Mouse (Mus musculus): ENCODE results near the gene Ibtk. TPM values are rescaled to one million over a fixed set of nuclear protein-coding genes. Genes with fewer than 3 reads are reported as not detected.
"Not testable (repeated sequence)": the region's sequence is repeated elsewhere in the genome, so short reads cannot be mapped to it uniquely, and the experiment has no call there.

Ibtk gene
- polyA plus RNA-seq (2015; fragmentation: Nextera tagmentation; extraction: Ambion mirVana) = 31.5 and 33.6 TPM in 2 replicates

DNA sequence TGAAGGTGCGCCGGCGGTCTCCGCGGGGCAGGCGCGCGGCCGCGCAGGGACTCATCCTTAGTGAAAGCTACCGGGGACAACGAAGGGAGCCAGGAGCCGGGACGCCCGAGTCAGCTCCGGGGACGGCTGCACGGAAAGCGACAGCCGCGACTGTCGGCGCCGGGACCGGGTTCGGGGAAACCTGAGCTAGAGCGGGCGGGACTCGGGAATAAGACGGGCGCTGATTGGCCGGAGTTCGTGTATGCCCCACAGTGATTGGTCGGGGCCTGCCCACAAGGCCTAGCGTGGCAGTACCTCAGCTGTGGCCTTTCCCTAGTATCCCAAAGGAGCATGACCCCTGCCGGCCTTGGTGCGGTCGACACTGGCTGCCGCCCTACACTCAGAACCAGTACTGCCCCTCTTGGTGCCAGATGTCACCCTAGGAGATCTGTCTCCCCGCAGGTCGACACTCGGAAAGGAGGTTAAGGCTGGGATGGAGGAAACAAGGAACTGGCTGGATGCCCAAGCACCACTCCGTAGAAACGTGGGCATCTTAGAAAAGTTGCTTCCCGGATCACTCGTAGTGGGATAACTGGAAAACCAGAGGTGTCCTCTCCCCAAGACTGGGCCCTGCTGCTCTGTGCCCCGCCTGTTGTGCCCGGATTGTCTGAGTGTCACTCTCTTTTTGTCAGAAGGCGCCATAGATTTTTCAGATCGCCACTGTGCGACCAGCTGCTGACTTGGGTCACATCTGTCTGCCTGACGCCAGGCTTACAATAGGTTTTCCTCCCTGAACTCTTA is at the start of gene Ibtk:
Gene Ibtk, minus strand, starts transcription at position 193 of the 780 bp plus-strand sequence.
- H3K4me2 ChIP-seq (ENCODE audit: low read depth, low read length) = peak within 1 kb of the TSS; percentile 83
- no peaks in the 10 kb centered on the region for H3K27me3 ChIP-seq (ENCODE audit: control insufficient read depth, insufficient read depth, low read length)
- WGBS = 1% methylated on average over 52 of the region's 52 CpGs
- H3K4me3 ChIP-seq (replicated peaks; ENCODE audit: low read length) = peak within 1 kb of the TSS; percentile 96
- no peaks in the 10 kb centered on the region for H3K36me3 ChIP-seq (ENCODE audit: control insufficient read depth, insufficient read depth, low read length)
- H3K9ac ChIP-seq (ENCODE audit: low read length) = peak within 1 kb of the TSS; percentile 98
- H3K9me3 ChIP-seq (replicated peaks; ENCODE audit: control insufficient read depth, low read length) = no peaks in the 10 kb centered on the region
- peak within 1 kb of the TSS; percentile 99 for H3K27ac ChIP-seq (ENCODE audit: low read length)
- ATAC-seq (ENCODE audit: insufficient read depth, low FRiP score) = peak; percentile 99
- peaks cover 16% of the 10 kb centered on the region for H3K4me1 ChIP-seq (ENCODE audit: control insufficient read depth, insufficient read depth, low read length)

DNA sequence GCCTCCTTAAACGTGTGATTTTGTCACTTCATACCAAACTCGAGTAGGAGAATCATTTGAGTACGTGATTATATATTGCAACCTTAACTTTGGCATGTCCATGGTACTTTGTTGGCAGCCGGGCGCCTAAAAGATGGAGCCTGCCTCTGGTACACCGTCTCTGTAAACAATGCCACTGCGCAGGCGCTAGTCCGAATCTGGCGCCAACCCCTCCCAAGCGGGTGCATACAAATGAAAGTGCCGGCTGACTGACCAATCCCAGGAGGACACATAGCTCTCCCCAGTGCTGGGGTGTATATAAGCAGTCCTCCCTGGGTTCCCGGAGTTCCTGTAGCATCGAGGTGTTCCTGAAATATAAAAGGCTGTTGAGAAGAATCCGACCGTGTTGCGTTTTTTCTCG is 42.4 kb upstream of the Ibtk start:
- H3K27ac ChIP-seq (ENCODE audit: low read length); H3K9me3 ChIP-seq (replicated peaks; ENCODE audit: control insufficient read depth, low read length); ATAC-seq (ENCODE audit: insufficient read depth, low FRiP score); H3K9ac ChIP-seq (ENCODE audit: low read length); H3K27me3 ChIP-seq (ENCODE audit: control insufficient read depth, insufficient read depth, low read length); H3K36me3 ChIP-seq (ENCODE audit: control insufficient read depth, insufficient read depth, low read length); H3K4me1 ChIP-seq (ENCODE audit: control insufficient read depth, insufficient read depth, low read length); H3K4me3 ChIP-seq (replicated peaks; ENCODE audit: low read length); H3K4me2 ChIP-seq (ENCODE audit: low read depth, low read length): not testable (repeated sequence)
- 91% methylated on average over 18 of the region's 18 CpGs for WGBS

DNA sequence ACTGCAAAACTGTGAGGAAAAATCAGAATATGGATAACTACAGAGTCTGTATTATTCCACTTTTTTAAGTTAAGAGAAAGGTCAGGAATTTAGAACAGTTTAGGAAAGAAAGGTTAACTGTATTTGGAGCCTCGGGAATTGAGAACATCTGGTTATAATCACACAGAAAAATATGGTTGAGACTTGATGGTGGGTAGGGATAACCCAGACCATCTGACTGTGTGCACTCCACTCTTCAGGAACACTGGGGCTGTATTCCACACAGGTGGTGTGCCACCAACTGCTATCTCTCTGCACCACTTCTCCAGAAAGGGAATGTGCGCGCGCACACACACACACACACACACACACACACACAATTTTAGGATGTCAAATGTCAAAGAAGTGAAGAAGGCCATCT is 31.1 kb upstream of the Ibtk start:
- no peak overlapping the region for H3K4me3 ChIP-seq (replicated peaks; ENCODE audit: low read length)
- H3K27ac ChIP-seq (ENCODE audit: low read length) = no peak overlapping the region
- H3K27me3 ChIP-seq (ENCODE audit: control insufficient read depth, insufficient read depth, low read length) = no peaks in the 10 kb centered on the region; the same call in 1 of the 2 replicates
- no peak overlapping the region for H3K4me2 ChIP-seq (ENCODE audit: low read depth, low read length)
- no peaks in the 10 kb centered on the region for H3K4me1 ChIP-seq (ENCODE audit: control insufficient read depth, insufficient read depth, low read length)
- no peaks in the 10 kb centered on the region for H3K36me3 ChIP-seq (ENCODE audit: control insufficient read depth, insufficient read depth, low read length)
- no peak overlapping the region for H3K9ac ChIP-seq (ENCODE audit: low read length)
- no peak for ATAC-seq (ENCODE audit: insufficient read depth, low FRiP score)
- H3K9me3 ChIP-seq (replicated peaks; ENCODE audit: control insufficient read depth, low read length) = no peaks in the 10 kb centered on the region
- 83% methylated on average over 4 of the region's 4 CpGs for WGBS

DNA sequence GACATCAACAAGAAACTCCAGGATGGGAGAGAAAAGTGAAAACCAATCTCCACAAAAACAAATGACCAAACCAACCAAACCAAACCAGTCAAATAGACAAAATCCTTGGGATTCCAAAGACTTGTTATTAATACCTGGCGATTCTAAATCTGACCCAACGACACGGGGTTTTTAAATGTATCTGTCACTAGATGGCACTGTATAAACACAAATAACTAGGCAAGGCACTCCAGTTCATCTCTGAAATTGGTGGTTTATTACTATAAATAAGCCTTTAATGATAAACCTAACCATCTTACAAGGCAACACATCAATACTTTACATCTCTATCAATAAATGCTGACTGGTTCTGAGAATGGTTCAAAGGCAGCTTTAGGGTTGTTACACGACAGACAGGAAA is 30.3 kb upstream of the Ibtk start:
- Histone ChIP-seq H3K9ac (ENCODE audit: low read length) (no peak overlapping the region), H3K4me2 (ENCODE audit: low read depth, low read length) (no peak overlapping the region), H3K4me3 (replicated peaks; ENCODE audit: low read length) (no peak overlapping the region), H3K36me3 (ENCODE audit: control insufficient read depth, insufficient read depth, low read length) (no peaks in the 10 kb centered on the region), H3K27ac (ENCODE audit: low read length) (no peak overlapping the region), H3K4me1 (ENCODE audit: control insufficient read depth, insufficient read depth, low read length) (no peaks in the 10 kb centered on the region), H3K27me3 (ENCODE audit: control insufficient read depth, insufficient read depth, low read length) (no peaks in the 10 kb centered on the region; the same call in 1 of the 2 replicates), H3K9me3 (replicated peaks; ENCODE audit: control insufficient read depth, low read length) (no peaks in the 10 kb centered on the region)
- no peak for ATAC-seq (ENCODE audit: insufficient read depth, low FRiP score)
- 17% methylated on average over 4 of the region's 4 CpGs for WGBS

DNA sequence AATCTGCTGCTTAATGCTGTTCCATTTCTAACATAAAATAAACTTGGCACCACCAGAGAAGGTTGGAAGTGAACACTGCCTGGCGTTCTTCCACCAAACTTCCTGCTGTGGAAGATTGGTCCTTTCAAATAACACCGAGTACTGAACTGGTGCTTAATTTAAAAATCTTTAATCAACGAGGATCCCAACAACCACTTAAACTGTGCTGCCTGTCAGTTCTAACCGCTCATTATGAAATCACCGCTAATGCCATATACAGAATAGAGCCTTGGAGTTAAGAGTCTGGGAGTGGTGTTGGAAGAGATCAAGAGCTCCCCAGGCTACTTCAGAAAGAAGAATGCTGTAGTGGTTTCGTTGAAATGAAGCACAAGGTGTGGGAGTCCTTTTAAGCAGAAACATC is 28.4 kb upstream of the Ibtk start:
- no peaks in the 10 kb centered on the region for H3K36me3 ChIP-seq (ENCODE audit: control insufficient read depth, insufficient read depth, low read length)
- no peak overlapping the region for H3K4me3 ChIP-seq (replicated peaks; ENCODE audit: low read length)
- no peaks in the 10 kb centered on the region for H3K4me1 ChIP-seq (ENCODE audit: control insufficient read depth, insufficient read depth, low read length)
- H3K9ac ChIP-seq (ENCODE audit: low read length) = no peak overlapping the region
- no peak for ATAC-seq (ENCODE audit: insufficient read depth, low FRiP score)
- no peaks in the 10 kb centered on the region for H3K9me3 ChIP-seq (replicated peaks; ENCODE audit: control insufficient read depth, low read length)
- H3K27ac ChIP-seq (ENCODE audit: low read length) = no peak overlapping the region
- H3K27me3 ChIP-seq (ENCODE audit: control insufficient read depth, insufficient read depth, low read length) = no peaks in the 10 kb centered on the region; the same call in 1 of the 2 replicates
- H3K4me2 ChIP-seq (ENCODE audit: low read depth, low read length) = no peak overlapping the region
- WGBS = 53% methylated on average over 6 of the region's 6 CpGs

- Histone ChIP-seq H3K36me3 (ENCODE audit: control insufficient read depth, insufficient read depth, low read length) (no peaks in the 10 kb centered on the region), H3K9me3 (replicated peaks; ENCODE audit: control insufficient read depth, low read length) (no peaks in the 10 kb centered on the region), H3K4me1 (ENCODE audit: control insufficient read depth, insufficient read depth, low read length) (peaks cover 4% of the 10 kb centered on the region; the same call in 1 of the 2 replicates), H3K4me3 (replicated peaks; ENCODE audit: low read length) (no peak overlapping the region), H3K27me3 (ENCODE audit: control insufficient read depth, insufficient read depth, low read length) (no peaks in the 10 kb centered on the region), H3K4me2 (ENCODE audit: low read depth, low read length) (no peak overlapping the region), H3K27ac (ENCODE audit: low read length) (no peak overlapping the region), H3K9ac (ENCODE audit: low read length) (no peak overlapping the region)
- no peak for ATAC-seq (ENCODE audit: insufficient read depth, low FRiP score)
- WGBS = 68% methylated on average over 12 of the region's 12 CpGs
Observed at GRCm38 (mm10) chr9:85772280-85772679, 23.1 kb upstream of the Ibtk start.

GRCm38 (mm10) chr9:85771454-85771853 is 22.3 kb upstream of the Ibtk start:
- Histone ChIP-seq H3K4me2 (ENCODE audit: low read depth, low read length) (no peak overlapping the region), H3K27me3 (ENCODE audit: control insufficient read depth, insufficient read depth, low read length) (no peaks in the 10 kb centered on the region), H3K27ac (ENCODE audit: low read length) (no peak overlapping the region), H3K9ac (ENCODE audit: low read length) (no peak overlapping the region), H3K9me3 (replicated peaks; ENCODE audit: control insufficient read depth, low read length) (no peaks in the 10 kb centered on the region), H3K36me3 (ENCODE audit: control insufficient read depth, insufficient read depth, low read length) (no peaks in the 10 kb centered on the region), H3K4me1 (ENCODE audit: control insufficient read depth, insufficient read depth, low read length) (peaks cover 4% of the 10 kb centered on the region; the same call in 1 of the 2 replicates), H3K4me3 (replicated peaks; ENCODE audit: low read length) (no peak overlapping the region)
- no peak for ATAC-seq (ENCODE audit: insufficient read depth, low FRiP score)
- 78% methylated on average over 3 of the region's 3 CpGs for WGBS

- H3K9ac ChIP-seq (ENCODE audit: low read length) = no peak overlapping the region
- H3K4me3 ChIP-seq (replicated peaks; ENCODE audit: low read length) = no peak overlapping the region
- no peaks in the 10 kb centered on the region for H3K9me3 ChIP-seq (replicated peaks; ENCODE audit: control insufficient read depth, low read length)
- peaks cover 4% of the 10 kb centered on the region; the same call in 1 of the 2 replicates for H3K4me1 ChIP-seq (ENCODE audit: control insufficient read depth, insufficient read depth, low read length)
- 58% methylated on average over 4 of the region's 4 CpGs for WGBS
- no peaks in the 10 kb centered on the region for H3K27me3 ChIP-seq (ENCODE audit: control insufficient read depth, insufficient read depth, low read length)
- H3K27ac ChIP-seq (ENCODE audit: low read length) = no peak overlapping the region
- H3K36me3 ChIP-seq (ENCODE audit: control insufficient read depth, insufficient read depth, low read length) = no peaks in the 10 kb centered on the region
- ATAC-seq (ENCODE audit: insufficient read depth, low FRiP score) = no peak
- no peak overlapping the region for H3K4me2 ChIP-seq (ENCODE audit: low read depth, low read length)
Observed at GRCm38 (mm10) chr9:85770369-85770768, 21.2 kb upstream of the Ibtk start.

GRCm38 (mm10) chr9:85769057-85769789 is 20.1 kb upstream of the Ibtk start:
- Histone ChIP-seq H3K4me3 (replicated peaks; ENCODE audit: low read length) (no peak overlapping the region), H3K36me3 (ENCODE audit: control insufficient read depth, insufficient read depth, low read length) (no peaks in the 10 kb centered on the region), H3K27me3 (ENCODE audit: control insufficient read depth, insufficient read depth, low read length) (no peaks in the 10 kb centered on the region), H3K27ac (ENCODE audit: low read length) (peak overlapping the region; percentile 27; the same call in 1 of the 2 replicates), H3K4me1 (ENCODE audit: control insufficient read depth, insufficient read depth, low read length) (peaks cover 4% of the 10 kb centered on the region; the same call in 1 of the 2 replicates), H3K9me3 (replicated peaks; ENCODE audit: control insufficient read depth, low read length) (no peaks in the 10 kb centered on the region), H3K4me2 (ENCODE audit: low read depth, low read length) (no peak overlapping the region), H3K9ac (ENCODE audit: low read length) (no peak overlapping the region)
- ATAC-seq (ENCODE audit: insufficient read depth, low FRiP score) = peak; percentile 50; the same call in 1 of the 2 replicates
- WGBS = 33% methylated on average over 12 of the region's 12 CpGs

All from stomach, embryonic 16.5 days (tissue).